In genomic region chr5:72855685-72856124, GRCm38 (mm10) we compare ENCODE assay signal across 9 mouse cellular contexts. TPM values are rescaled to one million over a fixed set of nuclear protein-coding genes. Genes with fewer than 3 reads are reported as not detected.
A peak's percentile ranks its signal among the peaks of the same experiment; 100 is the strongest.
DNase-seq lines count a peak whose midpoint lies in the region; ATAC-seq lines count a peak whose summit lies in the region.
"Had no signal": no experiment of that assay in that cellular context is flagged by ENCODE, and none has a peak within 500 bp of the region (broad histone marks: within the 10 kb centered on the region; RNA-seq: fewer than 3 reads in every experiment).

No protein-coding gene starts in this region.

- DNase-seq in retina, postnatal 1 day = peak; percentile 62
- DNase-seq in retina, embryonic 14.5 days (ENCODE audit: low spot score) = no peak
- DNase-seq in heart, postnatal 10 days = peak; percentile 93 to 95
- DNase-seq in layer of hippocampus, adult 11-12 months (ENCODE audit: low spot score) = peak; percentile 88
- peak; percentile 87 for DNase-seq in lung, postnatal 10 days
- peak; percentile 71 for DNase-seq in right cerebral cortex, postnatal 4 days

- H3K9me3 ChIP-seq in forebrain, embryonic 16.5 days (ENCODE audit: control insufficient read depth, low read length) = no peaks in the 10 kb centered on the region
- H3K9me3 ChIP-seq: liver, embryonic 15.5 days had no signal

- no peak overlapping the region for H3K4me2 ChIP-seq in forebrain, embryonic 16.5 days (ENCODE audit: low read length)
- H3K4me2 ChIP-seq: liver, embryonic 15.5 days had no signal

- intact Hi-C loops in heart, postnatal 10 days (cut with DNase I) = no loop called here

- H3K36me3 ChIP-seq in forebrain, embryonic 16.5 days (ENCODE audit: control insufficient read depth, insufficient read depth) = no peaks in the 10 kb centered on the region
- H3K36me3 ChIP-seq: liver, embryonic 15.5 days had no signal

- H3K9ac ChIP-seq in forebrain, embryonic 16.5 days (replicated peaks; ENCODE audit: low read depth, low read length) = no peak overlapping the region
- H3K9ac ChIP-seq: liver, embryonic 15.5 days had no signal

- H3K4me3 ChIP-seq in forebrain, embryonic 16.5 days (replicated peaks; ENCODE audit: low read length) = no peak overlapping the region
- H3K4me3 ChIP-seq: liver, embryonic 15.5 days had no signal

- H3K27ac ChIP-seq in forebrain, embryonic 16.5 days (ENCODE audit: low read length) = 0 out of 2 replicates have a peak overlapping the region, but pooled peaks have one; percentile 34
- H3K27ac ChIP-seq: liver, embryonic 15.5 days had no signal

- 0% methylated on average over 3 of the region's 3 CpGs for WGBS in forebrain, embryonic 16.5 days

- H3K27me3 ChIP-seq in forebrain, embryonic 16.5 days (replicated peaks; ENCODE audit: control insufficient read depth, insufficient read depth, low read length) = no peaks in the 10 kb centered on the region
- H3K27me3 ChIP-seq: liver, embryonic 15.5 days had no signal

- peaks cover 10% of the 10 kb centered on the region for H3K4me1 ChIP-seq in forebrain, embryonic 16.5 days (replicated peaks; ENCODE audit: control insufficient read depth, insufficient read depth, low read length)

- peak; percentile 89 for ATAC-seq in forebrain, embryonic 16.5 days
- ATAC-seq in megakaryocyte-erythroid progenitor cell, adult 5-6 weeks (replicated peaks; ENCODE audit: low FRiP score, low TSS enrichment, poor library complexity, severe bottlenecking) = no peak

RNA-seq across cellular contexts. Expression of gene Tec, which starts 12.6 kb away (rescaled TPM):
- polyA plus RNA-seq in forebrain, embryonic 16.5 days (2015; fragmentation: Nextera tagmentation; extraction: Ambion mirVana) = 2.9 and 4.9 TPM in 2 replicates
- total RNA-seq in heart, postnatal 10 days (2021) = 10 to 100 TPM in 1 of 2 experiments, 1 to 10 TPM in 1; 8.0 to 10.8 TPM
- 4.8 and 10.0 TPM in 2 replicates for total RNA-seq in megakaryocyte-erythroid progenitor cell, adult 5-6 weeks (2014; fragmentation: Nextera tagmentation)
- 16.3 and 21.6 TPM in 2 replicates for total RNA-seq in megakaryocyte-erythroid progenitor cell, adult 5-6 weeks (2017)

RNA-seq across cellular contexts. Expression of gene Slain2, which starts 58.4 kb away (rescaled TPM):
- 16.9 and 18.3 TPM in 2 replicates for polyA plus RNA-seq in forebrain, embryonic 16.5 days (2015; fragmentation: Nextera tagmentation; extraction: Ambion mirVana)
- 100 to 1,000 TPM; 128 to 131 TPM for total RNA-seq in heart, postnatal 10 days (2021)
- 19.2 and 19.6 TPM in 2 replicates for total RNA-seq in megakaryocyte-erythroid progenitor cell, adult 5-6 weeks (2014; fragmentation: Nextera tagmentation)
- 28.2 and 34.4 TPM in 2 replicates for total RNA-seq in megakaryocyte-erythroid progenitor cell, adult 5-6 weeks (2017)
